Mouse (Mus musculus) embryo, embryonic 10 days (tissue): ENCODE measurements around the gene Kpnb1.
"Not testable (repeated sequence)": the region's sequence is repeated elsewhere in the genome, so short reads cannot be mapped to it uniquely, and the experiment has no call there.

Experiments
- DNase-seq: peaks from one replicate; pipeline ENCODE4 v3.0.0-alpha.2; 2015; ENCODE audit warnings: low spot score

The Kpnb1 gene

DNA sequence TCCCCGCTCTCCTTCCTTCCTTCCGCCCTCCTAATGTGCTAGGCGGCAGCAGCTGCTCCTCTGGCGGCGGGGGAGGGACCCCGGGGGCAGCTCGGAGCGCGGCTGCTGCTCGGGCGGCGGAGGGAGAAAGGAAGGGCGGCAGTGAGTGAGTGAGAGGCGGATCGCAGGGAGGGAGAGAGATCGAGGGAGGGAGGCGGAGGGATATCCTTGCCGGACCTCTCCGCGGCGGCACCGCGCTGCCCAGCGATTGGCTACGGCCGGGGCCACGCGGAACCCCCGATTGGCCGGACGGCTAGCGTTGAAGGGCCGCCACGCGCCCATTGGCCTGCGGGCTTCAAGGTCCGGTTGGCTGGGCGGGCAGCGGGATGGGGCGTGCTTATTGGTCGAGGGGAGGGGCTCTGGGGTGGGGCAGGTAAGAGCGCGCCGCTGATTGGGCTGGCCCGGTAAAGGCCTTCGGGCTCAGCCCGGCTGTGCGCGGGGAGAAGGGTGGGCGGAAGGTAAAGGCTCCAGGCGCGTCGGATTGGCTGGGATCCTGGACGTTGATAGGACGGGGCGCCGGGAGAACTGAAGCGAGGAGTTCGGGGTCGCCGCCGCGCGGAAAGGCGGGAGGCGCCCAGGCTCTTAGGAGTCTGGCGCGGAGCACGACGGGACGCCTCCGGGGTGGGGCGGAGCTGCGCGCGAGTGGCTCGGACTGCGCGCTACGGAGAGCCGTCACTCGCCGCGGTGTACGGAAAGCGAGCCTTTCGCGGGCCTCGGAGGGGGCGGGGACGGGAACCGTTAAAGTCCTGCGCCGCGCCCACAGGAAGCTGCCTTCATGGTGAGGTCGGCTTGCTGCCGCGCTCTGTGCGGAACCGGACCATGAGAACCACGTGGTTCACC lies at the start of gene Kpnb1:
TSS of gene Kpnb1 (minus strand) at position 118 of the 879 bp plus-strand sequence.
- peak; percentile 98 for DNase-seq

- DNase-seq: no peak
Measured at GRCm38 (mm10) chr11:97232436-97232835, 44.8 kb upstream of the Kpnb1 start.

GRCm38 (mm10) chr11:97229396-97229795 lies 41.7 kb upstream of the Kpnb1 start:
- DNase-seq: no peak

- no peak for DNase-seq
Measured at GRCm38 (mm10) chr11:97228985-97229384, 41.3 kb upstream of the Kpnb1 start.

DNA sequence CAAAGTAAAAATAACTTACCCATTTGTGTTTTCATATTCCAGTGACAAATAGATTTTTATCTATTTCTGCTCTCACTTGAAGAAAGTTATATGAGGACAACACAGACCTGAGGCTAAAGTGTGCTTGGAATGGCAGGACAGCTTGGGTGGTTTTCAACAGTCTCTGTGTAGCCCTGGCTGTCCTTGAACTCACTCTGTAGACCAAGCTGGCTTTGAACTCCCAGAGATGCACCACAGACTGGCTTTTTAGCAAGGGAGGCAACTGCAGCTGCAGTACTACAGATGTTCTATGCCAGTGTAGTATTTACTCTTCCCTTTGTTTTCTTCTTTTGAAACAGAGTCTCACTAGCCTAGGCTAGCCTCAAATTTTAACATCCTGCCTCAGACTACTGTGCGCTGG lies 38.5 kb upstream of the Kpnb1 start:
- DNase-seq: no peak

GRCm38 (mm10) chr11:97223485-97223884 lies 35.8 kb upstream of the Kpnb1 start:
- DNase-seq: no peak

DNA sequence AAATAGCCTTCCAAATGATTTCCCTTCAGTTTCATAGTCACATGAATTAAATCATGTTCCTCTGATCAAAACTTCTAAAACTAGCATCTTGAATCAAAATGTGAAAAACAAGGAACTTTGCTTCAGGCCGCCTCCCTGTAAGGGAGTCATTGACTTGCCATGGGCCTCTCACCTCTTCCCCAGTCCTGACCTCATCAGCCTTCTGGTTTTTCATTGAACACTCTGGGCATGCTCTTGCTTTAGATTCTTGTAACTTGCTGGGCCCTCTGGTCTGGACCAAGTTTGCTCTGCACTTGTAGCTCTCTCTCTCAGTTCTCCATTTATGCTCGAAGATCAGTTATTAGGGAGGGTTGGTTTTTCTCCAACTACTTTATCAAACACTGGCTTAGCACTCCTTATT lies 33.9 kb upstream of the Kpnb1 start:
- no peak for DNase-seq

DNA sequence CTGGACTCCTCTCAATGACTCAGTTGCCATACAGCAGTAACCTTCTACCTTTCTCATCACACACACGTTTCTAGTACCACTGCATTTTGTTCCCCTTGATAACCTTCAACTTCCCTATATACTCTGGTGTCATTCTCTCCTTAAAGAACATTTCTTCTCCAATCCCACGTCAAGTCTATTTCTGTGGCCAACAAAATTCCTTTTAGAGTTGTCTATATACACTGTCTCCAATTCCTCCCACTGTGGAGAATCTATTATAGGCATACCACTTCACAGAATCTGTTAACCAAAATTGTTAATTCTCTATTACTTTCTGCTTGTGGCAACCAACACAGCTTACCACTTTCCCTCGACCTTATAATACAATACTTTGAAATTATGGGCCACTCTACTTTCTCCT lies 32.5 kb upstream of the Kpnb1 start:
- DNase-seq: no peak

- no peak for DNase-seq
Measured at GRCm38 (mm10) chr11:97214411-97214810, 26.7 kb upstream of the Kpnb1 start.

GRCm38 (mm10) chr11:97210728-97211400 lies 23.2 kb upstream of the Kpnb1 start:
- DNase-seq: no peak

DNA sequence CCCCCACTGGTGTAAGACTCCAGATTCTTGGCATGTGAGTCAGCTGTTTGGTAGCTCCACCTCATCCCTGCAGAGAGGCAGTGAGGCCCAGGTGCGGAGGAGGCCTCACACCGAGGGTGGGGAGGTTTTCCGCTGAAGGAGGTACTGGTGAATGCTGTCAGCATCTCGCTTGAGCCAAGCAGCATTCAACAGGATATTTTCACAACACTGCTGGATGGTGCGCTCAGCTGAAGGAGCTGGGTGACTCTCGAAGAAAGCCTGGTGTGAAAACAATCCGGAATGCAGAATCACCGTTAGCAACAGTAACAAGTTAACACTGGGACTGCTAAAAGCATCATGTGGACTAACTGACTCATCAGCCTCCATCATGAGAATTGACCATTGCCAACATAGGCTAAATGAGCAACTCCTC lies 19.3 kb upstream of the Kpnb1 start:
- DNase-seq: no peak

GRCm38 (mm10) chr11:97199519-97199918 lies 11.8 kb upstream of the Kpnb1 start:
- DNase-seq: no peak

DNA sequence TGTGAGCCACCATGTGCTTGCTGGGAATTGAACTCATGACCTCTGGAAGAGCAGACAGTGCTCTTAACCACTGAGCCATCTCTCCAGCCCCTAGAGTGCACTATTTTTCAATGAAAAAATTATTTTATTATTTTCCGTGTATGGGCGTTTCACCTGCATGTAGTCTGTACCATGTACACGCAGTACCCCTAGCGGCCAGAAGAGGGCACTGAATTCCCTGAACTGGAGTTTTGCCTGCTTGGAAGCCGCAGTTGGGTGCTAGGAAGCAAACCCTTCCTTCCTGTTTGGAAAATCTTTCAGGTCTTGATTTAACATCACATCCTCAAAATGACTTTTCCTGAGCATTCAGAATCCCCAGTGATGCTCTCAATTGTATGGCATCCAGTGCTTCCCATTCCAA lies 10.9 kb upstream of the Kpnb1 start:
- peak; percentile 72 for DNase-seq

DNA sequence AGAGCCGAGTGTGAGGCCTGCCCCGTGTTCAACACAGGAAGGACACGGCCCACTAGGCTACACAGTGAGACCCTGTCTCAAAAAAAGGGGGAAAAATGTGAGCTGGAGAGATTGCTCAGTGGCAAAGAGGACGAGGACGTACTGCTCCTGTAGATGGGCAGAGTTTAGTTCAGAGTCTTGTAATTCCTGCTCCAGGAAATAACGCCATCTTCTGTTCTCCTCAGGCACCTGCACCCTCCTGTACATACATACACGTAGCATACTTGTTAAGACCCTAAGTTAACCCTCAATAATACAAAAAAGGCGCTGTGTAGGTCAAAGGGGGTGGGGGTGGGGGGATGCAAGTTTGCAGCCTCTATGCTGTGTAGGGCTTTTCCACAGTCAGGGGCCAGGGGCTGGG lies 9.3 kb upstream of the Kpnb1 start:
- no peak for DNase-seq

DNA sequence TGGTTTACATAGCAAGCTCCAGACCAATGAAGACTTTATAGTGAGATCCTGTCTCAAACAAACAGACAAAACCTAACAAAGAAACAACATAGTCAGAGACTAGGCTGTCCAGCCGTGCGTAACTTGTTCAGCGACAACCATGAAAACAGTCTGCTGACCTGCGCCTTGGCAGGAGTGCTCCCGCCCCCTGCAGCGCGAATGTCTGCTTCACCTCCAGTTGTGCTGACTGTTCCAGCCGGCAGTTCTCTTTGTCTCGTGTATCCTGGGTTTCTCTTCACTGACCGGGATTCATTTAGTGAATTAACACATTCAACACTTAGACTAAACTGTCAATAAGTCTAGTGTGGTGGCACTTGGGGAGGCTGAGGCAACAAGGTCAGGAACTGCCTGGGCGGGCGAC lies 8.9 kb upstream of the Kpnb1 start:
- DNase-seq: no peak

GRCm38 (mm10) chr11:97192621-97192951 lies 4.9 kb upstream of the Kpnb1 start:
- DNase-seq: no peak

DNA sequence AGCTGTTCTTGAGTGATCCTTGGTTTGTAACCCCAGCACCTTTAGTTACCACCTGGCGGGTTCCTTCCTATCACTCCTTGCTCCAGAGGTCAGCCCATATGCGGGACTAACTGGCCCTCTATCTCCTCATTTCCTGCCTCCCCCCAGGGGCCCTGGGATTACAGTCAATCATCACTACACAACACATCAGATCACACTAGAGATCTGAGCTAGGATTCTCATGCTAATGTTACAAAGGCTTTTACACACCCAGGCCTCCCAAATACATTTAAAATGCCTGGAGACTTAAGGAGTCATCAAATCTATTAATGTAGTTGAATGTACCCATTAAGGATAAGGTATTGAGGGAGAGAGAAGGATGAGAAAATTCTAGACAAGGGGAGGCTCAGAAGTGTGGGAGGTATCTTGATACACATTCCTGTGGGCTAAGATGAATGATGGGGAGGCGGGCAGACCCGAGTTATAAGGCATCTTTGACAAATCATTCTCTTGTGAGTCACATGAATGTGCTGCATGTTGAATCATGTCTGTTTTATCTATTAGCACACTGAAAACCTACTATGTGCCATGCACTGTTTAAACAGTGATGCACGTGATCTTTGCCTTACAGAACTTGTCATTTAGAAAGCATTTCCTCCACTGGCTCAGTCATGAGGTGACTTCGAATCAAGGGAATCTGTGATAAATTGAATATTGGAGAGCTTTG lies 4.4 kb upstream of the Kpnb1 start:
- DNase-seq: no peak

GRCm38 (mm10) chr11:97190992-97191391 lies 3.3 kb upstream of the Kpnb1 start:
- no peak for DNase-seq

- not testable (repeated sequence) for DNase-seq
Measured at GRCm38 (mm10) chr11:97189645-97190044, 2.0 kb upstream of the Kpnb1 start.

- DNase-seq: no peak
Measured at GRCm38 (mm10) chr11:97189231-97189630, 1.6 kb upstream of the Kpnb1 start.

GRCm38 (mm10) chr11:97188643-97188955 lies 918 bp upstream of the Kpnb1 start:
- no peak for DNase-seq

DNA sequence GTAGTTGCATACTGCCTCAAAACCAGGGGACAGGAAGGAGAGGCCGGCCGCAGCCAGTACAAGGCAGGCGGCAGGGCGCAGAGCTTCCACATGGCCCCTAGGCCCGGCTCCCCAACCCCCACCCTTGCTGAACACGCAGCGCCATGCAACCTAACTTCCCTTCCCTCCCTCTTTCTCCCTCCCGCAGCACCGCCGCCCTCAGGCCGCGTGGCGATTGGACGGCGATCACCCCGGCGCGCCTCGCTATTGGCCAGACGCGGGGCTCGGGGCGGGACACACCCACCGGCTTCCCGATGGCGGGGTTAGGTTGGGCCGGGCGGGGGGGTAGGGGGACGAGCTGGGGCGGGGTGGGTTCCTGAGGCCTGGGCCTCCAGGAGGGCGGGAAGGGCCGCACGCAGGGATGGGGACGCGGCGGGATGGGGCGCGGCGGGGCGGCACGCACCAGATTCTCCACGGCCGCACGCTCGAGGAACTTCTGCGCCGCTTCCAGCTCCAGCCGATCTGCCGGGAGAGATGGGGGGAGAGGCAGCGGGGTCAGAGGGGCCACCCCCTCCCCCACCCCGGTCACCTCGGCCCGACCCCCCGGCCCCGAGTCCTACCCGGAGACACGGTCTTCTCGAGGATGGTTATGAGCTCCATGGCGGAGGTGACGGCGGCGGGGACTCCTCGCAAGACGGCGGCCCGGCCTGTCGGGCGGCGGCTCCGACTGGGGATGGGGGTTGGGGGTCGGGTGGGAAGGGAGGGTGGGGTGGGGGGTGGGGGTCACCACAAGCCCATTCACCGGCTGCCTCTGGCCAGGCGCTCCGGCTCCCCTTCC lies 526 bp downstream of the Kpnb1 start:
- DNase-seq: peak; percentile 97
